Mouse (Mus musculus): ENCODE data around the gene Elfn2. TPM values are rescaled to one million over a fixed set of nuclear protein-coding genes. Genes with fewer than 3 reads are reported as not detected.

Elfn2 gene
- polyA plus RNA-seq, 1 experiment from 2014 or later = 8.2 TPM

- Histone ChIP-seq H3K9me3 (ENCODE audit: control insufficient read depth, low read length) (no peaks in the 10 kb centered on the region), H3K9ac (replicated peaks; ENCODE audit: low read depth, low read length) (peak overlapping the region; percentile 26; the same call in 1 of the 2 replicates), H3K27me3 (replicated peaks; ENCODE audit: control insufficient read depth, insufficient read depth, low read length) (no peaks in the 10 kb centered on the region), H3K4me2 (ENCODE audit: low read length) (no peak overlapping the region), H3K36me3 (ENCODE audit: control insufficient read depth, insufficient read depth) (no peaks in the 10 kb centered on the region), H3K4me3 (replicated peaks; ENCODE audit: low read length) (no peak overlapping the region), H3K4me1 (replicated peaks; ENCODE audit: control insufficient read depth, insufficient read depth, low read length) (peaks cover 36% of the 10 kb centered on the region), H3K27ac (ENCODE audit: low read length) (no peak overlapping the region)
- 81% methylated on average over 8 of the region's 8 CpGs for WGBS
- ATAC-seq = no peak
These were observed 37.3 kb downstream of the Elfn2 start for GRCm38 (mm10) chr15:78681301-78681700.

- 80% methylated on average over 22 of the region's 22 CpGs for WGBS
- Histone ChIP-seq H3K9ac (replicated peaks; ENCODE audit: low read depth, low read length) (no peak overlapping the region), H3K4me2 (ENCODE audit: low read length) (no peak overlapping the region), H3K4me1 (replicated peaks; ENCODE audit: control insufficient read depth, insufficient read depth, low read length) (peaks cover 46% of the 10 kb centered on the region), H3K4me3 (replicated peaks; ENCODE audit: low read length) (no peak overlapping the region), H3K9me3 (ENCODE audit: control insufficient read depth, low read length) (no peaks in the 10 kb centered on the region), H3K27ac (ENCODE audit: low read length) (no peak overlapping the region), H3K36me3 (ENCODE audit: control insufficient read depth, insufficient read depth) (no peaks in the 10 kb centered on the region), H3K27me3 (replicated peaks; ENCODE audit: control insufficient read depth, insufficient read depth, low read length) (no peaks in the 10 kb centered on the region)
- ATAC-seq = no peak
These were observed 38.3 kb downstream of the Elfn2 start for GRCm38 (mm10) chr15:78680291-78680690.

GRCm38 (mm10) chr15:78677708-78678107 is 40.9 kb downstream of the Elfn2 start:
- H3K4me2 ChIP-seq (ENCODE audit: low read length) = no peak overlapping the region
- H3K27ac ChIP-seq (ENCODE audit: low read length) = no peak overlapping the region
- no peak overlapping the region for H3K4me3 ChIP-seq (replicated peaks; ENCODE audit: low read length)
- H3K4me1 ChIP-seq (replicated peaks; ENCODE audit: control insufficient read depth, insufficient read depth, low read length) = peaks cover 34% of the 10 kb centered on the region
- peaks cover 4% of the 10 kb centered on the region for H3K27me3 ChIP-seq (replicated peaks; ENCODE audit: control insufficient read depth, insufficient read depth, low read length)
- WGBS = 42% methylated on average over 5 of the region's 5 CpGs
- no peaks in the 10 kb centered on the region for H3K36me3 ChIP-seq (ENCODE audit: control insufficient read depth, insufficient read depth)
- no peaks in the 10 kb centered on the region for H3K9me3 ChIP-seq (ENCODE audit: control insufficient read depth, low read length)
- H3K9ac ChIP-seq (replicated peaks; ENCODE audit: low read depth, low read length) = no peak overlapping the region
- no peak for ATAC-seq

- 32% methylated on average over 9 of the region's 9 CpGs for WGBS
- Histone ChIP-seq H3K4me1 (replicated peaks; ENCODE audit: control insufficient read depth, insufficient read depth, low read length) (peaks cover 32% of the 10 kb centered on the region), H3K9ac (replicated peaks; ENCODE audit: low read depth, low read length) (no peak overlapping the region), H3K27ac (ENCODE audit: low read length) (no peak overlapping the region), H3K4me2 (ENCODE audit: low read length) (no peak overlapping the region), H3K36me3 (ENCODE audit: control insufficient read depth, insufficient read depth) (no peaks in the 10 kb centered on the region), H3K27me3 (replicated peaks; ENCODE audit: control insufficient read depth, insufficient read depth, low read length) (peaks cover 7% of the 10 kb centered on the region), H3K9me3 (ENCODE audit: control insufficient read depth, low read length) (no peaks in the 10 kb centered on the region), H3K4me3 (replicated peaks; ENCODE audit: low read length) (no peak overlapping the region)
- no peak for ATAC-seq
These were observed 41.6 kb downstream of the Elfn2 start for GRCm38 (mm10) chr15:78677015-78677414.

GRCm38 (mm10) chr15:78674912-78675412 is 43.6 kb downstream of the Elfn2 start:
- Histone ChIP-seq H3K4me1 (replicated peaks; ENCODE audit: control insufficient read depth, insufficient read depth, low read length) (peaks cover 30% of the 10 kb centered on the region), H3K27ac (ENCODE audit: low read length) (peak overlapping the region; percentile 74), H3K4me3 (replicated peaks; ENCODE audit: low read length) (no peak overlapping the region), H3K9ac (replicated peaks; ENCODE audit: low read depth, low read length) (0 out of 2 replicates have a peak overlapping the region, but pooled peaks have one; percentile 1), H3K4me2 (ENCODE audit: low read length) (no peak overlapping the region), H3K27me3 (replicated peaks; ENCODE audit: control insufficient read depth, insufficient read depth, low read length) (peaks cover 12% of the 10 kb centered on the region), H3K9me3 (ENCODE audit: control insufficient read depth, low read length) (no peaks in the 10 kb centered on the region), H3K36me3 (ENCODE audit: control insufficient read depth, insufficient read depth) (no peaks in the 10 kb centered on the region; the same call in 1 of the 2 replicates)
- WGBS = 31% methylated on average over 6 of the region's 6 CpGs
- peak; percentile 45 for ATAC-seq

- 87% methylated on average over 19 of the region's 19 CpGs for WGBS
- Histone ChIP-seq H3K4me1 (replicated peaks; ENCODE audit: control insufficient read depth, insufficient read depth, low read length) (peaks cover 41% of the 10 kb centered on the region), H3K4me3 (replicated peaks; ENCODE audit: low read length) (no peak overlapping the region), H3K9me3 (ENCODE audit: control insufficient read depth, low read length) (no peaks in the 10 kb centered on the region), H3K27ac (ENCODE audit: low read length) (no peak overlapping the region), H3K27me3 (replicated peaks; ENCODE audit: control insufficient read depth, insufficient read depth, low read length) (peaks cover 12% of the 10 kb centered on the region), H3K4me2 (ENCODE audit: low read length) (no peak overlapping the region), H3K36me3 (ENCODE audit: control insufficient read depth, insufficient read depth) (no peaks in the 10 kb centered on the region; the same call in 1 of the 2 replicates), H3K9ac (replicated peaks; ENCODE audit: low read depth, low read length) (no peak overlapping the region)
- no peak for ATAC-seq
These were observed 45.1 kb downstream of the Elfn2 start for GRCm38 (mm10) chr15:78673436-78673835.

- 0 out of 2 replicates have a peak overlapping the region, but pooled peaks have one; percentile 8 for H3K27ac ChIP-seq (ENCODE audit: low read length)
- no peaks in the 10 kb centered on the region; the same call in 1 of the 2 replicates for H3K36me3 ChIP-seq (ENCODE audit: control insufficient read depth, insufficient read depth)
- H3K4me3 ChIP-seq (replicated peaks; ENCODE audit: low read length) = no peak overlapping the region
- H3K9ac ChIP-seq (replicated peaks; ENCODE audit: low read depth, low read length) = no peak overlapping the region
- H3K27me3 ChIP-seq (replicated peaks; ENCODE audit: control insufficient read depth, insufficient read depth, low read length) = peaks cover 12% of the 10 kb centered on the region
- peaks cover 29% of the 10 kb centered on the region for H3K4me1 ChIP-seq (replicated peaks; ENCODE audit: control insufficient read depth, insufficient read depth, low read length)
- H3K9me3 ChIP-seq (ENCODE audit: control insufficient read depth, low read length) = no peaks in the 10 kb centered on the region
- 20% methylated on average over 5 of the region's 5 CpGs for WGBS
- no peak overlapping the region for H3K4me2 ChIP-seq (ENCODE audit: low read length)
- 0 out of 2 replicates have a peak, but pooled peaks have one; percentile 2 for ATAC-seq
These were observed 48.2 kb downstream of the Elfn2 start for GRCm38 (mm10) chr15:78670341-78670740.

GRCm38 (mm10) chr15:78669221-78669871 is 49.2 kb downstream of the Elfn2 start:
- peak; percentile 12; the same call in 1 of the 2 replicates for ATAC-seq
- Histone ChIP-seq H3K27ac (ENCODE audit: low read length) (peak overlapping the region; percentile 1; the same call in 1 of the 2 replicates), H3K9ac (replicated peaks; ENCODE audit: low read depth, low read length) (no peak overlapping the region), H3K4me1 (replicated peaks; ENCODE audit: control insufficient read depth, insufficient read depth, low read length) (peaks cover 19% of the 10 kb centered on the region), H3K27me3 (replicated peaks; ENCODE audit: control insufficient read depth, insufficient read depth, low read length) (peaks cover 12% of the 10 kb centered on the region), H3K4me2 (ENCODE audit: low read length) (no peak overlapping the region), H3K4me3 (replicated peaks; ENCODE audit: low read length) (no peak overlapping the region), H3K36me3 (ENCODE audit: control insufficient read depth, insufficient read depth) (no peaks in the 10 kb centered on the region; the same call in 1 of the 2 replicates), H3K9me3 (ENCODE audit: control insufficient read depth, low read length) (no peaks in the 10 kb centered on the region)
- 37% methylated on average over 10 of the region's 10 CpGs for WGBS

GRCm38 (mm10) chr15:78664268-78664667 is 54.3 kb downstream of the Elfn2 start:
- H3K36me3 ChIP-seq (ENCODE audit: control insufficient read depth, insufficient read depth) = no peaks in the 10 kb centered on the region
- peaks cover 4% of the 10 kb centered on the region for H3K4me1 ChIP-seq (replicated peaks; ENCODE audit: control insufficient read depth, insufficient read depth, low read length)
- no peak overlapping the region for H3K27ac ChIP-seq (ENCODE audit: low read length)
- ATAC-seq = no peak
- no peak overlapping the region for H3K4me3 ChIP-seq (replicated peaks; ENCODE audit: low read length)
- WGBS = 72% methylated on average over 5 of the region's 5 CpGs
- no peaks in the 10 kb centered on the region for H3K27me3 ChIP-seq (replicated peaks; ENCODE audit: control insufficient read depth, insufficient read depth, low read length)
- H3K4me2 ChIP-seq (ENCODE audit: low read length) = no peak overlapping the region
- H3K9me3 ChIP-seq (ENCODE audit: control insufficient read depth, low read length) = no peaks in the 10 kb centered on the region
- H3K9ac ChIP-seq (replicated peaks; ENCODE audit: low read depth, low read length) = no peak overlapping the region

Data from forebrain, embryonic 16.5 days (tissue).